Mouse (Mus musculus) T-helper 17 cell (primary cell): ENCODE data around the gene Zfp599.

ENCODE experiments used
- in situ Hi-C, 2 experiments: fragments of 300-600 bp; cut with MboI, MseI; formaldehyde crosslinking; loops; 1 replicate in 1 of 2; 2 replicates in 1 of 2; pipeline ENCODE4 v1.15.1; 2025; ENCODE audit warnings: high pct_unique_total_duplicates in 2 of 2

Zfp599 gene

GRCm38 (mm10) chr9:22224536-22225503, 34.9 kb downstream of the Zfp599 start:
- in situ Hi-C loops, result loop anchor here in 1 of 2 experiments (5.0 kb wide), 1 partner anchor 82 kb away; the partner anchor contains the start of gene Zfp810

GRCm38 (mm10) chr9:22224066-22224465, 35.6 kb downstream of the Zfp599 start:
- in situ Hi-C loops, result no loop called here

DNA sequence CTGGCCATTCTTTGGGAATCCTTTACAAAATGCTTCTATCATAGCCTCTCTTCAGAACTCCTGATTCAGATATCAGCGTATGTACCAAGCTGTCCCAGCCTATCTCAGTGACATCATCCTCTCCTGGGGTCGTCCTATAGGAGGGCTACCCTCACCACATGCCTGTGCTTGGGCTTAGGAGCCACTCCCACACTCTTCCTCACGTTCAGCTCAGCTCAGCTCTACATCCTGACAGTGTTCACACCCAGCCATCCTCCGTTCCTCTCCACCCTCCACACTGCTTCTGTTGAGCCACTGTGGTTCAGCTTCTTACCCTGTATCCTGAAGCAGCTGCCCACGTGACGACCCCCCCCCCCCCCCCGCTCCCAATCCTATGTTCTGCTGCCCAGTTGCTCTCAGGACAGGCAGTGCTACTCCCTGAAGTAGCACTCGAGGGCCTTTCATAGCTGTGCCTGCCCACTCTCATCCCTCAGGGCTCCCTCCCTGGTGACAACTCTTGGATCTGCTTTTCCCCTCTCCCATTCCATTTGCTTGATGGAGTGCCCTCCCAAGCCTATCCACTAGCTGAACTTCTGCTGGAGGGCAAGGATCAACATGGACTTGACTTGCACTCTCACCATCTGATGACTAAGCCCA, 41.7 kb downstream of the Zfp599 start:
- in situ Hi-C loops, result loop anchor here (5.0 kb wide), 2 partner anchors 46 to 61 kb away; partner anchors contain the start of gene Pigyl (in 1 of the 2)

GRCm38 (mm10) chr9:22216705-22217104, 43.0 kb downstream of the Zfp599 start:
- in situ Hi-C loops, result loop anchor here (5.0 kb wide), 2 partner anchors 44 to 59 kb away; partner anchors contain the start of gene Pigyl (in 1 of the 2)

- in situ Hi-C loops, result no loop called here
Measured at GRCm38 (mm10) chr9:22214549-22214948, 45.1 kb downstream of the Zfp599 start.

DNA sequence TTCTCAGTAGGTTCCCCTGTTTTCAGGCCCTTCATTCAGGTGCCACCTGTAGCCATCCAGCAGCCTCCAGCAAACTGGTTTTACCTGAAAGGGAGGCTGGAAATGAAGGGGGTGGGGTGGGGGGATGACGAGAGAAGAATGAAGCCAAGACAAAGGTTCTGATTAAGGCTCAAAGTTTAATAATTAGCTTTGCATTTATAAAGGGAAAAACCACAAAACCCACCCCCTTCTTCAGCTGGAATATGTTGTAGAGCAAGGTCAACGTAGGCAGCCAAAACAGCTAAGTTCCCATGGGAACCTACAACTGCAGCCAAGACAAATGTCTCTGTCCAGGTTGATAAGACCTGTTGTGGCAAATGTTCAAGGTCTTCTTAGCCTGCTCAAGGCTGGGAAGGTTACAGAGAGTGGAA, 45.9 kb downstream of the Zfp599 start:
- in situ Hi-C loops, result no loop called here
